Mouse (Mus musculus): ENCODE results near the gene Cd5.

DNA sequence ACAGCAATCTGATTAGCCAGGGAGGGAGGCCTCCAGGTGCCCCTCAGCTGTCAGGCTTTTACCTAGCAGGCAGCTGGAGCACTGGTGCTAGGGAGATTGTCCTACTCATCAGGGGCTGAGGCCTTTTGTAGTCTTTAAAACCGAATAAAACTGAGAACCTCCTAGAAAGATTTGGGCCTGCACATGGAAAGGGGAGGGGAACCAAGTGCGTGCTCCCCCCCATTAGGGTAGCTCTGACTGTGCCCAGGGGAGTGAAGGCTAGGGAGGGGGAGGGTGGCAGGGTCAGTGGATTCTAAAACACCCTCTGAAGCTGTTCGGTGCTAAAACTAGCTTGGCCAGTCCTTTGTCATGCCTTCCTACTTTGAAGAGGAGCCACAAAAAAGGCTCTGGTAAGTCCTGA lies 18.3 kb downstream of the Cd5 start:
- TF ChIP-seq CTCF (conservative IDR thresholded peaks at IDR 0.05; ENCODE audit: low read length) (no peak), POU5F1 (IDR thresholded peaks at IDR 0.05; ENCODE audit: borderline replicate concordance, low read length) (no peak), NANOG (IDR thresholded peaks at IDR 0.05; ENCODE audit: borderline replicate concordance, low read length) (no peak)

Measured in E14TG2a.4 (cell line).